Mouse (Mus musculus): ENCODE data around the gene Srebf2. TPM values are rescaled to one million over a fixed set of nuclear protein-coding genes. Genes with fewer than 3 reads are reported as not detected.
A peak's percentile ranks its signal among the peaks of the same experiment; 100 is the strongest.

Srebf2 gene
- polyA plus RNA-seq, 1 experiment: 285 TPM

DNA sequence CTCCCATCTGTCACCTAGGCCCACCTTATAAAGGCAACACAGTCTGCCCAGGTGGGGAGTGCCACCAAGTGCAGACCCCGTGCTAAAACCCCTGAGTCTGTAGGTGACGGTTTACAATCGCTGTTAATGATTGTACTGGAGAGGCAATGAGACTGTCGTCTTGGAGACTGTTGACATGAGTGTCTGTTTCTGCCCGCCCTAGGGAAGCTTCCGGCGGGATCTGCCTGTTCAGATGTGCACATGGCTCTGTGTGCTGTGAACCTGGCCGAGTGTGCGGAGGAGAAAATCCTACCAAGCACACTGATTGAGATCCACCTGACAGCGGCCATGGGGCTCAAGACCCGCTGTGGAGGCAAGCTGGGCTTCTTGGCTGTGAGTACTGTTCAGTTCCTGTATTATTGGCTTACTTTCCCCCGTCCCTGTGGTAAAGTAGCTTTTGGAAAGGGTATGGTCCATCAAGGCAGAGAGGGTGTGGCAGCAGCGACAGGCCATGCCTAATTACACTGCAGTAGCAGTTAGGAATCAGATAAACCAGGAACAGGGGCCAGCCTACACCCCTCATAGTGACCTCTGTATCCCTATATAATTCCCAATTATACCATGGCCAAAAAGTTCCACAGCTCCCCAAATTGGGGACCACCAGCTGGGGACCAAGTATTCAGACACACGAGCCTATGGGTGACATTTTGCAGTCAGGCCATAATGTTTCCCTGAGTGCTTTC lies 38.2 kb downstream of the Srebf2 start:
- H3K36me3 ChIP-seq (ENCODE audit: control insufficient read depth, insufficient read depth): peaks cover 100% of the 10 kb centered on the region
- H3ac ChIP-seq (ENCODE audit: control insufficient read depth, insufficient read length): no peak overlapping the region
- peaks cover 18% of the 10 kb centered on the region for H3K79me2 ChIP-seq (ENCODE audit: control insufficient read depth, insufficient read depth)
- no peak overlapping the region for H3K4me3 ChIP-seq
- no peaks in the 10 kb centered on the region for H3K27me3 ChIP-seq (ENCODE audit: control insufficient read depth, insufficient read depth, insufficient read length)
- no peak for TF ChIP-seq REST (IDR thresholded peaks at IDR 0.05; ENCODE audit: insufficient read depth, insufficient read length)
- H3K4me2 ChIP-seq (ENCODE audit: low read depth): no peak overlapping the region

DNA sequence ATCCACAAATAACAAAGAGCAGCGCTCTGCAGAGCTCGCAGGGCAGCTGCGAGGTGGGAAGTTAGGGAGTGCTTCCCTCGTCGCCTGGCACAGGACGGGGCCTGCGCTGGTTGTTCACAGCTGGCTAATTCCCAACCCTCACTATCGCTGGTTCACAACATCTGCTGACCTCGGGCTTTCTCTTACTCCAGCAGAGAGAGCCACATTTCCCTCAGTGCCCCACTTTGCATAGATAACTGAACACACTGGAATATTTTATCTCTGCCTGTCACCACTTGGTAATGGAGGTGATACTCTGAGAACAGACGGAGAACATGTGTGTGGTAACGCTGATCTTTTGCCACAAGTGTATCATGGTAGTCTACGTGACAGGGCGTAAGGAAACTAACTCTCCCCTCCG lies 39.1 kb downstream of the Srebf2 start:
- Histone ChIP-seq H3ac (ENCODE audit: control insufficient read depth, insufficient read length) (no peak overlapping the region), H3K27me3 (ENCODE audit: control insufficient read depth, insufficient read depth, insufficient read length) (no peaks in the 10 kb centered on the region), H3K4me3 (no peak overlapping the region), H3K4me2 (ENCODE audit: low read depth) (no peak overlapping the region), H3K79me2 (ENCODE audit: control insufficient read depth, insufficient read depth) (peaks cover 19% of the 10 kb centered on the region), H3K36me3 (ENCODE audit: control insufficient read depth, insufficient read depth) (peaks cover 100% of the 10 kb centered on the region)
- TF ChIP-seq POLR2AphosphoS2 (IDR thresholded peaks at IDR 0.05; ENCODE audit: insufficient read length, low read depth) (no peak), POLR2A (IDR thresholded peaks at IDR 0.05; ENCODE audit: insufficient read length, low read depth) (peak; percentile 6), SRF (IDR thresholded peaks at IDR 0.05; ENCODE audit: control insufficient read depth, insufficient read length, low read depth) (no peak), CEBPB (IDR thresholded peaks at IDR 0.05; ENCODE audit: insufficient read depth, poor library complexity, severe bottlenecking) (no peak), E2F4 (IDR thresholded peaks at IDR 0.05; ENCODE audit: insufficient read depth) (no peak)

DNA sequence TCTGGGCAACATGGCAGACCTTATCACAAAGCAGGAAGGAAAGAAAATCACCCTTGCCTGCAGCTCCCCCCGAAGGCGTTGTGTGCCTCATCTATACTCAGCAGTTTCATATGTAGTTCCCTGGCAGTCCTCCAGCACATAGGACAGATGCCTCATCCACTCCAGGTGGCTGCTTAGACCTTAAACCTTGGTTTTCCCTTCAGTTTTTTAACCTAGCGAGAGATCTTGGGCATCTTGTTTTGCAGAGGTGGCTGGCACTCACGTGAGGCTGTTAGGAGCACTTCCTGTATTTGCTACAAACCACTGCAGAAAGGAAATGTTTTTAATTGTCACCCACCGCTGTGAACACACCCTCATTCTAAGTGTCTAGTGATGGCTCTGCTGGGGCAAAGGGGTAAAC lies 40.0 kb downstream of the Srebf2 start:
- H3K36me3 ChIP-seq (ENCODE audit: control insufficient read depth, insufficient read depth): peaks cover 100% of the 10 kb centered on the region
- TF ChIP-seq E2F4 (IDR thresholded peaks at IDR 0.05; ENCODE audit: insufficient read depth) (no peak), REST (IDR thresholded peaks at IDR 0.05; ENCODE audit: insufficient read depth, insufficient read length) (no peak), CEBPB (IDR thresholded peaks at IDR 0.05; ENCODE audit: insufficient read depth, poor library complexity, severe bottlenecking) (no peak), POLR2AphosphoS2 (IDR thresholded peaks at IDR 0.05; ENCODE audit: insufficient read length, low read depth) (no peak), SRF (IDR thresholded peaks at IDR 0.05; ENCODE audit: control insufficient read depth, insufficient read length, low read depth) (no peak), TCF12 (IDR thresholded peaks at IDR 0.05; ENCODE audit: insufficient read depth, poor library complexity, severe bottlenecking) (no peak), USF1 (IDR thresholded peaks at IDR 0.05; ENCODE audit: low read depth) (no peak)
- H3K79me2 ChIP-seq (ENCODE audit: control insufficient read depth, insufficient read depth): peaks cover 19% of the 10 kb centered on the region
- no peak overlapping the region for H3K4me2 ChIP-seq (ENCODE audit: low read depth)
- no peak overlapping the region for H3ac ChIP-seq (ENCODE audit: control insufficient read depth, insufficient read length)
- no peak overlapping the region for H3K4me3 ChIP-seq
- H3K27me3 ChIP-seq (ENCODE audit: control insufficient read depth, insufficient read depth, insufficient read length): no peaks in the 10 kb centered on the region

DNA sequence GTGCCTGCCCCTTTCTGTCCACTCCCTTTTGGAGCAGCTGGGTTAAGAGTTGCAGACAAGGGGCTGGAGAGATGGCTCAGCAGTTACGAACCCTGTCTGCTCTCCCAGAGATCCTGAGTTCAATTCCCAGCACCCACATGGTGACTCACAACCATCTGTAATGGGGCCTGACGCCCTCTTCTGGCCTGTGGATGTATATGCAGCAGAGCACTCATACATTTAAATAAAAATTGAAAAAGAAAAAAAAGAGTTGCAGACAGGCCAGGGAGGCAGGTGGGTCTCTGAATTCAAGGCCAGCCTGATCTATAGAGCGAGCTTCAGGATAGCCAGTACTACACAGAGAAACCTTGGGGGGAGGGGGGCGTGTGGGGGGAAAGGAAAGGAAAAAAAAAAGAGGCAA lies 40.4 kb downstream of the Srebf2 start:
- Histone ChIP-seq H3K27me3 (ENCODE audit: control insufficient read depth, insufficient read depth, insufficient read length) (no peaks in the 10 kb centered on the region), H3K4me2 (ENCODE audit: low read depth) (no peak overlapping the region), H3ac (ENCODE audit: control insufficient read depth, insufficient read length) (no peak overlapping the region), H3K4me3 (no peak overlapping the region), H3K79me2 (ENCODE audit: control insufficient read depth, insufficient read depth) (peaks cover 19% of the 10 kb centered on the region), H3K36me3 (ENCODE audit: control insufficient read depth, insufficient read depth) (peaks cover 100% of the 10 kb centered on the region)
- no peak for TF ChIP-seq CEBPB (IDR thresholded peaks at IDR 0.05; ENCODE audit: insufficient read depth, poor library complexity, severe bottlenecking)
- no peak for TF ChIP-seq TCF12 (IDR thresholded peaks at IDR 0.05; ENCODE audit: insufficient read depth, poor library complexity, severe bottlenecking)
- TF ChIP-seq POLR2A (IDR thresholded peaks at IDR 0.05; ENCODE audit: insufficient read length, low read depth): no peak
- no peak for TF ChIP-seq SRF (IDR thresholded peaks at IDR 0.05; ENCODE audit: control insufficient read depth, insufficient read length, low read depth)
- TF ChIP-seq POLR2AphosphoS2 (IDR thresholded peaks at IDR 0.05; ENCODE audit: insufficient read length, low read depth): no peak
- TF ChIP-seq MAX (IDR thresholded peaks at IDR 0.05; ENCODE audit: low read depth): no peak
- no peak for TF ChIP-seq TCF3 (IDR thresholded peaks at IDR 0.05; ENCODE audit: insufficient read length, low read depth)
- TF ChIP-seq MYOD1 (IDR thresholded peaks at IDR 0.05; ENCODE audit: control insufficient read depth in 1 of 3, insufficient read length in 2 of 3, low read depth in 2 of 3): no peak
- TF ChIP-seq REST (IDR thresholded peaks at IDR 0.05; ENCODE audit: insufficient read depth, insufficient read length): no peak
- TF ChIP-seq E2F4 (IDR thresholded peaks at IDR 0.05; ENCODE audit: insufficient read depth): no peak
- TF ChIP-seq MYOG (IDR thresholded peaks at IDR 0.05; ENCODE audit: control insufficient read depth in 1 of 3, insufficient read depth in 1 of 3, insufficient read length in 2 of 3, low read depth in 2 of 3): no peak
- TF ChIP-seq USF1 (IDR thresholded peaks at IDR 0.05; ENCODE audit: low read depth): no peak

DNA sequence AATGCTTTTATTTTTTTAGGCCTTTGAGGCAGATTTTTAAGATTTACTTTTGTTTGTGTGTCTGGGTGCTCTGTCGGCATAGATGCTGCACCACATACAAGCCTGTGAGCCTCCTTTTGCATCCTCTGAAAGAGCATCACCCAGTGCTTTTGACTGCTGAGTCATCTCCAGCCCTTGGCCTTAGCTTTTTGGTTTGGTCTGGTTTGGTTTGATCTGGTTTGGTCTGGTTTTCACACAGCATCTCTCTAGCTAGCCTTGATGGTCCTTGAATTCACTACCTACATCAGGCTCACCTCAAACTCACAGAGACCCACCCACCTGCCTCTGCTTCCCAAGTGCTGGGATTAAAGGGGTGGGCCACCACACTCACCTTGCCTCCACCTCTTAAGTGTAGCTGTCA lies 40.9 kb downstream of the Srebf2 start:
- H3K79me2 ChIP-seq (ENCODE audit: control insufficient read depth, insufficient read depth): peaks cover 19% of the 10 kb centered on the region
- H3K4me2 ChIP-seq (ENCODE audit: low read depth): no peak overlapping the region
- H3ac ChIP-seq (ENCODE audit: control insufficient read depth, insufficient read length): no peak overlapping the region
- H3K27me3 ChIP-seq (ENCODE audit: control insufficient read depth, insufficient read depth, insufficient read length): no peaks in the 10 kb centered on the region
- H3K4me3 ChIP-seq: no peak overlapping the region
- TF ChIP-seq MYOD1 (IDR thresholded peaks at IDR 0.05; ENCODE audit: control insufficient read depth in 1 of 3, insufficient read length in 2 of 3, low read depth in 2 of 3) (no peak), POLR2A (IDR thresholded peaks at IDR 0.05; ENCODE audit: insufficient read length, low read depth) (no peak), TCF12 (IDR thresholded peaks at IDR 0.05; ENCODE audit: insufficient read depth, poor library complexity, severe bottlenecking) (no peak), CEBPB (IDR thresholded peaks at IDR 0.05; ENCODE audit: insufficient read depth, poor library complexity, severe bottlenecking) (no peak), MYOG (IDR thresholded peaks at IDR 0.05; ENCODE audit: control insufficient read depth in 1 of 3, insufficient read depth in 1 of 3, insufficient read length in 2 of 3, low read depth in 2 of 3) (no peak), REST (IDR thresholded peaks at IDR 0.05; ENCODE audit: insufficient read depth, insufficient read length) (no peak), TCF3 (IDR thresholded peaks at IDR 0.05; ENCODE audit: insufficient read length, low read depth) (no peak), MAX (IDR thresholded peaks at IDR 0.05; ENCODE audit: low read depth) (no peak), E2F4 (IDR thresholded peaks at IDR 0.05; ENCODE audit: insufficient read depth) (no peak), SRF (IDR thresholded peaks at IDR 0.05; ENCODE audit: control insufficient read depth, insufficient read length, low read depth) (no peak)
- H3K36me3 ChIP-seq (ENCODE audit: control insufficient read depth, insufficient read depth): peaks cover 100% of the 10 kb centered on the region
